Mouse (Mus musculus): ENCODE measurements around the gene Ing3.

GRCm38 (mm10) chr6:21958922-21959321, 9.6 kb downstream of the Ing3 start:
- TF ChIP-seq POLR2A (IDR thresholded peaks at IDR 0.05; ENCODE audit: low read depth, low read length), result no peak
- TF ChIP-seq CTCF (IDR thresholded peaks at IDR 0.05; ENCODE audit: borderline replicate concordance, insufficient read depth, low read length), result no peak
